Mouse (Mus musculus) thymus, postnatal 36 days (tissue): ENCODE measurements around the gene Ncf1.

Experiments used
- DNase-seq, 2 experiments: peaks; one replicate each; pipeline ENCODE4 v3.0.0; 2022; ENCODE audit warnings: mixed read lengths in 2 of 2

Ncf1 gene

GRCm38 (mm10) chr5:134243661-134244436, 14.4 kb upstream of the Ncf1 start:
- DNase-seq = no peak

GRCm38 (mm10) chr5:134241831-134242230, 12.4 kb upstream of the Ncf1 start:
- no peak for DNase-seq

GRCm38 (mm10) chr5:134237936-134238760, 8.7 kb upstream of the Ncf1 start:
- DNase-seq = peak in 1 of 2 experiments; percentile 27

GRCm38 (mm10) chr5:134237508-134237907, 8.1 kb upstream of the Ncf1 start:
- peak in 1 of 2 experiments; percentile 27 for DNase-seq

- peak; percentile 69 to 81 for DNase-seq
Measured at GRCm38 (mm10) chr5:134236796-134237195, 7.4 kb upstream of the Ncf1 start.

- DNase-seq = no peak
Measured at GRCm38 (mm10) chr5:134236241-134236640, 6.8 kb upstream of the Ncf1 start.

- DNase-seq = peak in 1 of 2 experiments; percentile 18
Measured at GRCm38 (mm10) chr5:134235111-134235510, 5.7 kb upstream of the Ncf1 start.

- peak; percentile 48 to 50 for DNase-seq
Measured at GRCm38 (mm10) chr5:134234205-134234604, 4.8 kb upstream of the Ncf1 start.

- peak; percentile 58 to 61 for DNase-seq
Measured at GRCm38 (mm10) chr5:134233244-134233651, 3.8 kb upstream of the Ncf1 start.

- peak; percentile 44 to 54 for DNase-seq
Measured at GRCm38 (mm10) chr5:134232568-134232967, 3.1 kb upstream of the Ncf1 start.

- peak; percentile 46 to 62 for DNase-seq
Measured at GRCm38 (mm10) chr5:134232111-134232510, 2.7 kb upstream of the Ncf1 start.

- no peak for DNase-seq
Measured at GRCm38 (mm10) chr5:134231376-134231775, 2.0 kb upstream of the Ncf1 start.

- DNase-seq = no peak
Measured at GRCm38 (mm10) chr5:134228249-134228638, 1.2 kb downstream of the Ncf1 start.

- DNase-seq = peak; percentile 53 to 60
Measured at GRCm38 (mm10) chr5:134227574-134228248, 1.7 kb downstream of the Ncf1 start.

- no peak for DNase-seq
Measured at GRCm38 (mm10) chr5:134226946-134227345, 2.5 kb downstream of the Ncf1 start.

- DNase-seq = peak in 1 of 2 experiments; percentile 52
Measured at GRCm38 (mm10) chr5:134225110-134225901, 4.1 kb downstream of the Ncf1 start.

- no peak for DNase-seq
Measured at GRCm38 (mm10) chr5:134221708-134222150, 7.7 kb downstream of the Ncf1 start.

- DNase-seq = no peak
Measured at GRCm38 (mm10) chr5:134221278-134221677, 8.1 kb downstream of the Ncf1 start.

- DNase-seq = no peak
Measured at GRCm38 (mm10) chr5:134217900-134218299, 11.5 kb downstream of the Ncf1 start.

- no peak for DNase-seq
Measured at GRCm38 (mm10) chr5:134214021-134214806, 15.2 kb downstream of the Ncf1 start.

GRCm38 (mm10) chr5:134209931-134210554, 19.4 kb downstream of the Ncf1 start:
- no peak for DNase-seq
